Mouse (Mus musculus) heart, embryonic 14.5 days (tissue): ENCODE data around the gene Ms4a8a. TPM values are rescaled to one million over a fixed set of nuclear protein-coding genes. Genes with fewer than 3 reads are reported as not detected.
"Not testable (repeated sequence)": the region's sequence is repeated elsewhere in the genome, so short reads cannot be mapped to it uniquely, and the experiment has no call there.

Experiments
- ATAC-seq: fragments of 200-750 bp; cut with Nextera tagmentation; 2 replicates; pipeline ENCODE4 v1.8.0; 2017; ENCODE audit warnings: low read depth, moderate TSS enrichment; ENCODE audit not compliant: insufficient number of reproducible peaks, insufficient read depth, low FRiP score
- H3K27ac ChIP-seq, 2 experiments: fragments of 200-500 bp in 1 of 2; fragments of 300-500 bp in 1 of 2; sonication (generic) in 1 of 2; replicated peaks in 1 of 2; 2 replicates each; pipeline ENCODE4 v1.5.1; 2012 to 2014; ENCODE audit warnings: low read depth in 2 of 2, low read length in 2 of 2, control low read depth in 1 of 2, mild to moderate bottlenecking in 1 of 2, mixed read lengths in 1 of 2; ENCODE audit not compliant: control insufficient read depth in 1 of 2, insufficient read depth in 1 of 2
- H3K27me3 ChIP-seq: fragments of 300-500 bp; sonication (generic); 2 replicates; pipeline ENCODE4 v1.6.1; 2014; ENCODE audit warnings: mild to moderate bottlenecking, low read length, control low read depth; ENCODE audit not compliant: control insufficient read depth, insufficient read depth
- H3K36me3 ChIP-seq: fragments of 300-500 bp; sonication (generic); 2 replicates; pipeline ENCODE4 v1.6.1; 2014; ENCODE audit warnings: mild to moderate bottlenecking, control low read depth, low read length, mixed read lengths; ENCODE audit not compliant: control insufficient read depth, insufficient read depth
- H3K4me1 ChIP-seq, 2 experiments: fragments of 200-500 bp in 1 of 2; fragments of 300-500 bp in 1 of 2; sonication (generic) in 1 of 2; 2 replicates each; pipeline ENCODE4 v1.6.1; 2012 to 2014; ENCODE audit warnings: low read length in 2 of 2, control low read depth in 1 of 2, mixed read lengths in 1 of 2; ENCODE audit not compliant: control insufficient read depth in 2 of 2, insufficient read depth in 2 of 2
- H3K4me2 ChIP-seq: fragments of 300-500 bp; sonication (generic); 2 replicates; pipeline ENCODE4 v1.6.1; 2014; ENCODE audit warnings: mild to moderate bottlenecking, low read length
- H3K4me3 ChIP-seq, 2 experiments: fragments of 200-500 bp in 1 of 2; fragments of 300-500 bp in 1 of 2; sonication (generic) in 1 of 2; 2 replicates each; pipeline ENCODE4 v1.5.1; 2012 to 2014; ENCODE audit warnings: low read length in 2 of 2, mild to moderate bottlenecking in 2 of 2, control low read depth in 1 of 2, low read depth in 1 of 2, moderate library complexity in 1 of 2; ENCODE audit not compliant: control insufficient read depth in 1 of 2, insufficient read depth in 1 of 2
- H3K9ac ChIP-seq: fragments of 300-500 bp; sonication (generic); 2 replicates; pipeline ENCODE4 v1.6.1; 2014; ENCODE audit warnings: mild to moderate bottlenecking, low read length
- H3K9me3 ChIP-seq: fragments of 300-500 bp; sonication (generic); 2 replicates; pipeline ENCODE4 v1.6.1; 2016; ENCODE audit warnings: low read length, control low read depth; ENCODE audit not compliant: control insufficient read depth
- WGBS: fragments of 180-500 bp; shearing (Covaris S2); extraction: QIAGEN DNeasy Blood & Tissue Kit; methylation state at CpG from one replicate; pipeline ENCODE4 v1.1.7; 2014; 5-methylcytosine and 5-hydroxymethylcytosine counted together
- polyA plus RNA-seq: library from polyadenylated mRNA; unstranded; fragments of >200 nt; fragmentation: Nextera tagmentation; extraction: Ambion mirVana; gene quantifications from 2 replicates; pipeline ENCODE4 v1.2.1, GENCODE M21; 2014

Gene Ms4a8a
- polyA plus RNA-seq, 1 experiment from 2014 or later = not detected

GRCm38 (mm10) chr19:11070364-11070763 lies 10.5 kb downstream of the Ms4a8a start:
- no peaks in the 10 kb centered on the region for H3K4me1 ChIP-seq
- no peak overlapping the region for H3K27ac ChIP-seq
- H3K36me3 ChIP-seq = no peaks in the 10 kb centered on the region
- H3K9ac ChIP-seq = no peak overlapping the region
- no peaks in the 10 kb centered on the region for H3K27me3 ChIP-seq
- WGBS = 81% methylated on average over 3 of the region's 3 CpGs
- no peak overlapping the region for H3K4me2 ChIP-seq
- H3K4me3 ChIP-seq = no peak overlapping the region
- no peaks in the 10 kb centered on the region for H3K9me3 ChIP-seq
- ATAC-seq = no peak

DNA sequence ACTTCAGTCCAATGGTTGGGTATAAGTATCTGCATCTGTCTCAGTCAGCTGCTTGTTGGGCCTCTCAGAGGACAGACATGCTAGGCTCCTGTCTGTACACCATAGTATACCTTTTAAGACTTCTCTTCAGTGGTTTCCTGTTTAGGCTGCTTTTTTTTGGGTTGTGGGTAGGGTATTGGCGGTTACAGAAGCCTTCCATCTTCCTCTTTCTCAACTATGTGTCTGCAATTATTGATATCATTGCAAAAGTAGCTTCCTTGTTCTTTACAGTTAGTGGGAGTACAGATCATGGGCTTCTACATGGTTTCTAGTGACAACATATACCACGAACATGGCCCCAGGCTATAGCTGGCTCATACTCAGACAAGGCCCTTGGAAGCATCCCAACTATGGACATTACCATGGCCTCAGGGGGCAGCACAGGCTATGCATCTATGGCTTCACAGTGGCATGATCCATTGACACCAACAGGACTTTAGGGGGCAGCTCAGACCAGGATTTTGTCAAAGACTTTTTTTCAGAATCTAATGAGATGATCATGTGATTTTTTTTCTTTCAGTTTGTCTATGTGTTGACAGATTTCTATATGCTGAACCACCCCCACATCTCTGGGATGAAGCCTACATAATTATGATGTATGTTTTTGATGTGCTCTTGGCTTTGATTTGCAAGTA lies 15.6 kb downstream of the Ms4a8a start:
- 72% methylated on average over 2 of the region's 2 CpGs for WGBS
- Histone ChIP-seq H3K27ac (no peak overlapping the region), H3K4me2 (no peak overlapping the region), H3K9ac (no peak overlapping the region), H3K4me3 (no peak overlapping the region), H3K36me3 (no peaks in the 10 kb centered on the region), H3K4me1 (no peaks in the 10 kb centered on the region), H3K27me3 (no peaks in the 10 kb centered on the region), H3K9me3 (no peaks in the 10 kb centered on the region)
- ATAC-seq = no peak

DNA sequence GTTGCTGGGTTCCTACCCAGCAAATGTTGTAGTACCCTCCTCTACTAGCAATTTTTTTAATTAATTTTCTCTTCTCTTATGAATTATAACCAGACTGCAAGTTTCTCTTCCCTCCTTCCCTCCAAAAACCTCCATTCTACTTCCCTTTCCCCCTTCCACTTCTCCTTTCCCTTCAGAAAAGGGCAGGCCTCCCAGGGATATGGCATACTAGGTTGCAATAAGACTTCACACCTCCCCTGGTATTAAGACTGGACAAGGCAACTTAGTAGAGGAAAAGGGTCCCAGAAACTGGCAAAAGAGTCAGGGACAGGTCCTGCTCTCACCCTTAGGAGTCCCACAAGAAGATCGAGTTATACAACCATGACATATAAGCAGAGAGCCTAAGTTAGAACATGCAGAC lies 20.0 kb downstream of the Ms4a8a start:
- no peak for ATAC-seq
- 81% methylated on average over 1 of the region's 1 CpGs for WGBS
- H3K4me2 ChIP-seq = no peak overlapping the region

GRCm38 (mm10) chr19:11059967-11060366 lies 20.9 kb downstream of the Ms4a8a start:
- no peaks in the 10 kb centered on the region for H3K4me1 ChIP-seq
- H3K27me3 ChIP-seq = no peaks in the 10 kb centered on the region
- no peak for ATAC-seq
- no peaks in the 10 kb centered on the region for H3K9me3 ChIP-seq
- H3K36me3 ChIP-seq = no peaks in the 10 kb centered on the region
- no peak overlapping the region for H3K9ac ChIP-seq
- H3K4me3 ChIP-seq = no peak overlapping the region
- H3K4me2 ChIP-seq = no peak overlapping the region
- H3K27ac ChIP-seq = no peak overlapping the region

More for the DNA sequence above, 20.0 kb downstream of the Ms4a8a start:
- no peaks in the 10 kb centered on the region for H3K4me1 ChIP-seq
- no peak overlapping the region for H3K4me3 ChIP-seq
- no peak overlapping the region for H3K9ac ChIP-seq
- no peaks in the 10 kb centered on the region for H3K9me3 ChIP-seq
- H3K36me3 ChIP-seq = no peaks in the 10 kb centered on the region
- H3K27ac ChIP-seq = no peak overlapping the region
- H3K27me3 ChIP-seq = no peaks in the 10 kb centered on the region

GRCm38 (mm10) chr19:11055700-11056099 lies 25.2 kb downstream of the Ms4a8a start:
- H3K27ac ChIP-seq, H3K9ac ChIP-seq, H3K27me3 ChIP-seq, ATAC-seq, H3K4me1 ChIP-seq, H3K9me3 ChIP-seq, H3K36me3 ChIP-seq, H3K4me2 ChIP-seq, H3K4me3 ChIP-seq: not testable (repeated sequence)
- 89% methylated on average over 1 of the region's 1 CpGs for WGBS

- H3K27ac ChIP-seq = no peak overlapping the region
- no peak overlapping the region for H3K4me3 ChIP-seq
- no peaks in the 10 kb centered on the region for H3K4me1 ChIP-seq
- no peak for ATAC-seq
- no peaks in the 10 kb centered on the region for H3K27me3 ChIP-seq
- H3K9ac ChIP-seq = no peak overlapping the region
- 52% methylated on average over 3 of the region's 3 CpGs for WGBS
- no peak overlapping the region for H3K4me2 ChIP-seq
- H3K9me3 ChIP-seq = no peaks in the 10 kb centered on the region
- H3K36me3 ChIP-seq = no peaks in the 10 kb centered on the region
Measured at GRCm38 (mm10) chr19:11053277-11053676, 27.6 kb downstream of the Ms4a8a start.

- WGBS = 75% methylated on average over 5 of the region's 5 CpGs
- no peak overlapping the region for H3K9ac ChIP-seq
Measured at GRCm38 (mm10) chr19:11052877-11053276, 28.0 kb downstream of the Ms4a8a start.

GRCm38 (mm10) chr19:11050286-11050685 lies 30.6 kb downstream of the Ms4a8a start:
- no peak overlapping the region for H3K4me3 ChIP-seq
- H3K27ac ChIP-seq = no peak overlapping the region
- no peaks in the 10 kb centered on the region for H3K4me1 ChIP-seq
- 67% methylated on average over 2 of the region's 2 CpGs for WGBS
- H3K4me2 ChIP-seq = no peak overlapping the region
- ATAC-seq = no peak
- H3K9me3 ChIP-seq = no peaks in the 10 kb centered on the region
- no peak overlapping the region for H3K9ac ChIP-seq
- no peaks in the 10 kb centered on the region for H3K27me3 ChIP-seq
- H3K36me3 ChIP-seq = no peaks in the 10 kb centered on the region

More at GRCm38 (mm10) chr19:11052877-11053276, 28.0 kb downstream of the Ms4a8a start:
- no peaks in the 10 kb centered on the region for H3K4me1 ChIP-seq
- H3K4me3 ChIP-seq = no peak overlapping the region
- H3K27me3 ChIP-seq = no peaks in the 10 kb centered on the region
- no peak for ATAC-seq
- no peaks in the 10 kb centered on the region for H3K36me3 ChIP-seq
- no peak overlapping the region for H3K27ac ChIP-seq
- H3K4me2 ChIP-seq = no peak overlapping the region
- H3K9me3 ChIP-seq = no peaks in the 10 kb centered on the region
